Comparison of ENCODE assay signal across 20 mouse cellular contexts in the genomic region with DNA sequence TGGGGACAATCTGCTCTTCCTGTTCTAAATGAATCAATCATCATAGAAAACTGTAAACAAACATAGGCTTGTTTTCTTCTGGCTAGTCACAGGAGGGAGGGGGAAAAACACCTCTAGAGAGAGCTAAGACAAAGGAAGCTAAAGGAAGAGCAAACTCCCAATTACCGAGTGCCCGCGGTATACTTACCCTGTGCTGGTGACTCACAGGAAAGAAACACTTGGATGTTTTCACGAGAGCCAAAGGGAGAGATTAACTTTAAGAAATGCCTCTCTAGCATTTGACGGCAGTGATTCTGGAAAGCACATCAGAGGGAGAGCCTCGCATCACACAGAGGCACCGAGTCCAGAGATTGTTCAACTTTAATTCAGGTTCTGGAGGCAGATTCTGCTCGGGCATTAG.
DNase-seq lines count a peak whose midpoint lies in the region; ATAC-seq and TF ChIP-seq lines count a peak whose summit lies in the region.
"Had no signal": no experiment of that assay in that cellular context is flagged by ENCODE, and none has a peak within 500 bp of the region (broad histone marks: within the 10 kb centered on the region; RNA-seq: fewer than 3 reads in every experiment).

No protein-coding gene starts in this region.

- no peaks in the 10 kb centered on the region for H3K27me3 ChIP-seq in embryonic facial prominence, embryonic 15.5 days
- H3K27me3 ChIP-seq in embryonic facial prominence, embryonic 10.5 days (replicated peaks; ENCODE audit: low read depth, poor library complexity, severe bottlenecking): no peaks in the 10 kb centered on the region
- H3K27me3 ChIP-seq in lung, postnatal 0 days (replicated peaks; ENCODE audit: insufficient read depth, low read length): no peaks in the 10 kb centered on the region
- H3K27me3 ChIP-seq: hindbrain, embryonic 12.5 days; limb, embryonic 12.5 days; liver, embryonic 12.5 days had no signal

- no peak for TF ChIP-seq EP300 in lung, postnatal 0 days (IDR thresholded peaks at IDR 0.05)

- H3K9ac ChIP-seq in embryonic facial prominence, embryonic 15.5 days: no peak overlapping the region
- no peak overlapping the region for H3K9ac ChIP-seq in lung, postnatal 0 days (replicated peaks; ENCODE audit: low read depth)
- H3K9ac ChIP-seq: hindbrain, embryonic 12.5 days; limb, embryonic 12.5 days; liver, embryonic 12.5 days had no signal

- H3K36me3 ChIP-seq in embryonic facial prominence, embryonic 15.5 days: no peaks in the 10 kb centered on the region
- no peaks in the 10 kb centered on the region for H3K36me3 ChIP-seq in embryonic facial prominence, embryonic 10.5 days (replicated peaks)
- no peaks in the 10 kb centered on the region for H3K36me3 ChIP-seq in lung, postnatal 0 days (ENCODE audit: insufficient read depth, low read length)
- H3K36me3 ChIP-seq: G1E; hindbrain, embryonic 12.5 days; limb, embryonic 12.5 days; liver, embryonic 12.5 days; midbrain, embryonic 10.5 days had no signal

- 46% methylated on average over 8 of the region's 8 CpGs for WGBS in embryonic facial prominence, embryonic 15.5 days
- 55% methylated on average over 8 of the region's 8 CpGs for whole genome bisulfite sequencing in embryonic facial prominence, embryonic 10.5 days
- 54% methylated on average over 8 of the region's 8 CpGs for WGBS in lung, postnatal 0 days

- H3K4me2 ChIP-seq in embryonic facial prominence, embryonic 15.5 days (replicated peaks): peak overlapping the region; percentile 25; the same call in 1 of the 2 replicates
- H3K4me2 ChIP-seq in lung, postnatal 0 days (replicated peaks; ENCODE audit: low read depth, low read length): no peak overlapping the region
- H3K4me2 ChIP-seq: hindbrain, embryonic 12.5 days; limb, embryonic 12.5 days; liver, embryonic 12.5 days had no signal

- intact Hi-C loops in gastrocnemius, adult 2 months (cut with DNase I): no loop called here

- H3K27ac ChIP-seq in embryonic facial prominence, embryonic 15.5 days (replicated peaks): no peak overlapping the region
- no peak overlapping the region for H3K27ac ChIP-seq in embryonic facial prominence, embryonic 10.5 days (replicated peaks)
- H3K27ac ChIP-seq in gastrocnemius, adult 2 months: no peak overlapping the region
- H3K27ac ChIP-seq in lung, postnatal 0 days (ENCODE audit: low read length): no peak overlapping the region
- H3K27ac ChIP-seq: heart, adult 2 months; hindbrain, embryonic 12.5 days; limb, embryonic 12.5 days; liver, embryonic 12.5 days; midbrain, embryonic 10.5 days had no signal

- ATAC-seq in embryonic facial prominence, embryonic 15.5 days (ENCODE audit: insufficient number of reproducible peaks, low FRiP score, low TSS enrichment, low read depth): no peak
- no peak for ATAC-seq in lung, postnatal 0 days
- ATAC-seq: liver, embryonic 12.5 days had no signal

- TF ChIP-seq CTCF in gastrocnemius, adult 2 months (IDR thresholded peaks at IDR 0.05): no peak
- TF ChIP-seq CTCF in lung, postnatal 0 days (IDR thresholded peaks at IDR 0.05): no peak

- no peaks in the 10 kb centered on the region for H3K4me1 ChIP-seq in embryonic facial prominence, embryonic 15.5 days
- no peaks in the 10 kb centered on the region for H3K4me1 ChIP-seq in embryonic facial prominence, embryonic 10.5 days
- H3K4me1 ChIP-seq in lung, postnatal 0 days (ENCODE audit: insufficient read depth, low read depth, low read length): no peaks in the 10 kb centered on the region
- H3K4me1 ChIP-seq: hindbrain, embryonic 12.5 days; limb, embryonic 12.5 days; liver, embryonic 12.5 days had no signal

- H3K9me3 ChIP-seq in embryonic facial prominence, embryonic 15.5 days (replicated peaks): no peaks in the 10 kb centered on the region
- H3K9me3 ChIP-seq in embryonic facial prominence, embryonic 10.5 days: no peaks in the 10 kb centered on the region
- no peaks in the 10 kb centered on the region for H3K9me3 ChIP-seq in lung, postnatal 0 days (ENCODE audit: low read length)
- H3K9me3 ChIP-seq: G1E; hindbrain, embryonic 12.5 days; limb, embryonic 12.5 days; liver, embryonic 12.5 days; midbrain, embryonic 10.5 days had no signal

- H3K4me3 ChIP-seq in embryonic facial prominence, embryonic 15.5 days (replicated peaks): no peak overlapping the region
- H3K4me3 ChIP-seq in embryonic facial prominence, embryonic 10.5 days: no peak overlapping the region
- peak overlapping the region; percentile 54 for H3K4me3 ChIP-seq in gastrocnemius, adult 2 months
- H3K4me3 ChIP-seq in lung, postnatal 0 days (ENCODE audit: low read depth, low read length): no peak overlapping the region
- H3K4me3 ChIP-seq: erythroblast, embryonic 14.5 days; heart, adult 2 months; hindbrain, embryonic 12.5 days; limb, embryonic 12.5 days; liver, embryonic 12.5 days; midbrain, embryonic 10.5 days had no signal

- DNase-seq in embryonic facial prominence, embryonic 10.5 days (ENCODE audit: low spot score): no peak
- no peak for DNase-seq in gastrocnemius, adult 2 months
- DNase-seq in gastrocnemius, postnatal 25 days: no peak
- DNase-seq in lung, postnatal 0 days (ENCODE audit: low spot score): peak; percentile 5
- no peak for DNase-seq in lung, postnatal 10 days
- DNase-seq in Muller cell, postnatal 12 days (ENCODE audit: inconsistent ontology term): peak; percentile 56
- DNase-seq in embryo, embryonic 11 days: no peak
- DNase-seq: adrenal gland, postnatal 36 days; cerebellum, postnatal 36 days; heart, postnatal 14 days; lung, adult 2 months; lung, postnatal 4 days had no signal

Comparison
In these comparisons a context has a peak if more than half of its experiments do, and no peak if none do; other contexts are left out.
1. DNase-seq: peak in lung, postnatal 0 days (single experiment) and Muller cell, postnatal 12 days (single experiment); none in embryonic facial prominence, embryonic 10.5 days (single experiment), gastrocnemius, adult 2 months (single experiment), gastrocnemius, postnatal 25 days (single experiment), lung, postnatal 10 days (single experiment) and embryo, embryonic 11 days (single experiment).